Mouse (Mus musculus): ENCODE measurements at regions not wholly inside any gene's neighbourhood (a gene's known extent, or its start where the extent isn't known, plus 50 kb on each side); places are given as distances from the start of the nearest gene placed in this dataset.

DNA sequence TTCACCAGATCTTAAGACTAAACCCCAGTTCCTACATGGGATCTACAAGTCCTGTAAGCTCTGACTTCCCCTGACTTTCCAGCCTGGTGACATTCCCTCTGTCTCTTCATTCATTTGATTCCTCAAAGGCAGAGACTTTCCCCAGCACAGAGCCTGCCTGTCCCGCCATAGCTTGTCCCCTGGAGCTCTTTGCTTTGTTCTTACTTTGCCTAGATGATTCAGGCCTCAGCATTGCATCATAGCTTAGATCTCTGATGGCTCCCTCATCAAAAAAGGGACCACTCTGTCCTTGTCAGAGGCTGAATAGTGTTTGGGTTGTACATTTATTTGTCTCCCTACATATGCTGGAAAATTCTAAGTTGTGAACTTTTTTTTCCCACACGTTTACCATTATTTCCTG lies 57.6 kb upstream of the Exoc6 start:
- no peak for DNase-seq

DNA sequence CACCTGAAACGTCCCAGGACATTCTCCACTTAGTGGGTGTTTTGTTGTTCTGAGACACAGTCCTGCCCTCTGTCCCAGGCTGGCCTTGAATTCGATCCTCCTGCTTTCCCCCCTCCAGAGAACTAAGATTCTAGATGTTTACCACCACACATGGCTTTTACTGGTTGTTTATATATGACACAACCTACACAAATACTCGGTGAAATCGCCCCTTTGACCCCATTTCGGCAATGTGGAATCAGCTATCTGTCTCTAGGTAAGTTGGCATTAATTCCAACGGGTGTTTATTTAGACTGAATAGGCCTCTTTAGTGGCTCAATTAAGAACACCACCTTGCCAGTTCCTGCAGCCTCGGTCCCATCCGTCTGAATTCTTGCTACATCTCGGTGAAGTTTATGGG lies 56.8 kb upstream of the Exoc6 start:
- no peak for DNase-seq

DNA sequence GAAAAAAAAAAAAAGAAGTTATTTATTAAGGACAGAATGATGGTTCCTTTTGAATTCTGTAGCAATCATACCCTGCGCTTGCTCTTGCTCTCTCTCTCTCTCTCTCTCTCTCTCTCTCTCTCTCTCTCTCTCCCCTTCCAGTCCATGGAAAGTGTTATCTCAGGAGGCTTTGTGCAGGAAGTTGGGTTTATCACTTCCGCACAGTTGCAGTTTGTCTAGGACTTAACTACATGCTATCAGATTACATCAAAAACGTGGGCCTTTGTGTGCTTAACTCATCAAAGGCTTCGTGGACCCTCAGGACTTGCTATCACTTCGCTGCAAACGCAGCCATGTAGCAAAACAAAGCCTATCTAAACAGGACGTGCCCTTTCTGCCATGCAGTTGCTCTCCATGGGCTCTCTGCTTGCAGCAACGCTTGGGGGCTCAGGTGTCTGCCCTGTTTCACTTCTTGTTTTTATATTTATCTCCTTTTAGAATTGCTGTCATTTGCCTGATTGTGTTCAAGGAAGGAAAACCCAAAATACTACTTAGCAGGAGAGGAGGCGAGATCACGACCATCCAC lies 56.2 kb upstream of the Exoc6 start:
- DNase-seq: no peak

DNA sequence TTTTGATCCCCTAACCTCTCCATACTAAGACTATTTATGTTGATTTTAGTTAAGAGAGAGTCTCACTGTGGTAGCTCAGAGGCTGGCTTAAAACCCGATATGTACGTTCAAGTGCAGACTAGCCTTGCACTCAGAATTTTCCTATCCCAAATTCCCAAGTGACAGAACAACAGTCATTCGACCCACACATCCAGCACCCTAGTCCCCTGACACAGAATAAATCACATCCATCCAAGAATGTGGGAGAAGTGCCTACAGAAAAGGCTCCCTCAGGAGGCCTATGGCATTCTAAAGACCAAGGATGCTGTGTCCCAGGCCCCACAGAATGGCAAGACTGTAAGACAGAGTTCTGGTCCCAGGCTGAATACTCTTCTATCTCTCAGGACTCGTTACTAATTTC lies 55.4 kb upstream of the Exoc6 start:
- DNase-seq: no peak

DNA sequence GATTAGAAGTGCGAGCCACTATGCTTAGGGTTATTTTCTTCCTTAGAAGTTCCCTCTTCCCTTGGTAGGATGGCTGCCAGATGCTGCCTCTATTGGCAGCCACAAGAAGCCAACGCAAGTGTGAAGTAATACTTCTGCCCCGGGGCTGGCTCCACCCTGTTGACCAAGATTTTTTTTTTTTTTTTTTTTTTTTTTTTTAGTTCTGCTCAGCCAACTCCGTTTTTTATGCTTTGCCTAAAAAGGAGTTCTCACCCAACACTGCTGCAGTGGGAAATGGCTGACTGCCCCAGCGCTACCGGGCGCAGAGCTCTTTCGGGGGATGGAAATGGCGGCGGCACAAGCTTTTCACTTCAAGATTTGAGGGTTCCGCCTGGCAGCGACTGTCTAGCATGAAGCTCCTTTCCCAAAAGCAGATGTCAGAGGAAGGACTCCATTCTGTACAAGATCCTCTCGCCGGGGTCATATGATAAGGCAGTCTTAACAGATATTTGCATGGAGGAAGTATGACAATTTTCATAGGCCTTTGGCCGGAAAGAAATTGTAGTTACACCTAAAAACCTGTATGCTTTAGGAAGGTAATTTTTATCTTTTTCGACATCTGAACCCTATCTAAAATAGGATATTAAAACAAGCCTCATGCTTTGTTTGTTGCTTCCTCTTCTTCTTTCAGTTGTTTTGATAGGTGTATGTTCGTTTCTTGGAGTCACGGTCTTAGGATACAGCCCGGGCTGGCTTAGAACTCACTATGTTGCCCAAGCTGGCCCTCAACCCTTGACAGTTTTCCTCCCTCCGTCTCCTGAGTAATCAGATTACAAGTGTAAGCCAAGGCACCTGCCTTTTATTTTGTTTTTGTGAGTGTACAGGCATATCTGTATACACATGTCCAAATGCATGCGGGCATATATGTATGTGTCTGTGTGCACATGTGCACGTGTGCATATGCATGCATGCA lies 54.6 kb upstream of the Exoc6 start:
- peak; percentile 18 for DNase-seq

DNA sequence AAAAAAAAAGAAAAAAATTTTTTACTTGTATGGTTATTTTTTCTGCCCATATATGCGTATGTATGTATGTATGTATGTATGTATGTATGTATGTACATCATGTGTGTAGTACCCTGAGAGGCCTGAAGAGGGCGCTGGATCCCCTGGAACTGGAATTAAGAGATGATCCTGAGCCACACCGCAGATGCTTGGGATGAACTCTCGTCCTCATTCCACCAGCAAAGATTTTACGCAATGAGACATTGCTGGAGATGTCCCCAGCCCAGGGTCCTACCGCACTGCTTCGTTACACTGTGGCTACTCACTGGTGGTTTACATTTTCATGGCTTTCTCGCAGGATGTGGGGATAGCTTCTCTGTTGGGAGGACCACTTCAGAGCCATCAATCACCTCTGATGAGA lies 53.5 kb upstream of the Exoc6 start:
- DNase-seq: no peak

DNA sequence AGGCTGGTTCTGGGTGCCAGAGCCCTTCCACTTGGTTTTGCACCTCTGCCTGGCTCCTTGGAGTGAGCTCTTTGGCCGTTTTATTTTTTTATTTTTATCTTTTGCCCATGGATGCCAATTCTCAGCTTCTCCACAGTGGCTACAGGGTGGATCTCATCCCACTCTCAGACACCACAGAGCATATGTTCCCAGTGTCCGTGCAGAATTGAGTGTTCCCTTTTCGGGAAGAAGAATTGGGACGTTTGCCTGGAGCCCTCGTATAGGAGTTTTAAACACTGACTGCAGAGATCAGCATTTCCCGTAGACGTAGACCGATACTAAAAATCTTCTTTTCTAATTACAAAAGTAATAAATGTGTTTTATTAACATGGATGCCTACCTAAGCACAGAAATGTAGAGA lies 53.1 kb upstream of the Exoc6 start:
- no peak for DNase-seq

DNA sequence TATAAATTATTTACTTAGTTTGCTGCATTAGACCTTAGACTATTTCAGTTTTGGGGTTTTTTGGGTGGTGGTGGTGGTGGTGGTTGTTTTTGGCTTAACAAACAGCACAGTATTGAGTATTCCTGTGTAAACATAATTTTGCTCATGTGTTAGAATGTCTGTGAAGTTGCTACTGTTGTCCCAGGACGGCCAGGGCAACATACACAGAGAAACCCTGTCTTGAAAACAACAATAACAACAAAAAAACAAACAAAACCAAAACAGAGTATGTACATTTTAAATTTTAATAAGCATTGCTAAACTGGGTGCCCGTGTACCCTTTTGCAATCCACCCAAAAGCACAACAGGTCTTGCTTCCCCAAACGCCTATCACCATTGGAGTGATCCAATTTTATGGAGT lies 51.8 kb upstream of the Exoc6 start:
- DNase-seq: no peak

Data from heart, postnatal 4 days (tissue).